Mouse (Mus musculus) neural tube, embryonic 11.5 days (tissue): ENCODE results near the gene Chuk. TPM values are rescaled to one million over a fixed set of nuclear protein-coding genes. Genes with fewer than 3 reads are reported as not detected.

Source experiments
- ATAC-seq: fragments of 200-750 bp; cut with Nextera tagmentation; 2 replicates; pipeline ENCODE4 v1.8.0; 2017; ENCODE audit warnings: moderate number of reproducible peaks, mild to moderate bottlenecking, moderate TSS enrichment, moderate library complexity; ENCODE audit not compliant: insufficient read depth, low FRiP score, low TSS enrichment
- DNase-seq: peaks from one replicate; pipeline ENCODE4 v3.0.0-alpha.2; 2015; ENCODE audit warnings: low spot score
- H3K27ac ChIP-seq: fragments of 300-500 bp; sonication (generic); 2 replicates; pipeline ENCODE4 v1.5.1; 2014; ENCODE audit warnings: low read depth, mild to moderate bottlenecking, low read length
- H3K27me3 ChIP-seq: fragments of 300-500 bp; sonication (generic); 2 replicates; pipeline ENCODE4 v1.6.1; 2014; ENCODE audit warnings: mild to moderate bottlenecking, low read length, mixed read lengths; ENCODE audit not compliant: control insufficient read depth, insufficient read depth
- H3K36me3 ChIP-seq: fragments of 300-500 bp; sonication (generic); 2 replicates; pipeline ENCODE4 v1.6.1; 2014; ENCODE audit warnings: mild to moderate bottlenecking, low read length, moderate library complexity, mixed read lengths; ENCODE audit not compliant: control insufficient read depth, insufficient read depth
- H3K4me1 ChIP-seq: fragments of 300-500 bp; sonication (generic); 2 replicates; pipeline ENCODE4 v1.6.1; 2014; ENCODE audit warnings: low read length, mixed read lengths; ENCODE audit not compliant: control insufficient read depth, insufficient read depth
- H3K4me2 ChIP-seq: fragments of 300-500 bp; sonication (generic); 2 replicates; pipeline ENCODE4 v1.6.1; 2014; ENCODE audit warnings: low read depth, mild to moderate bottlenecking, moderate library complexity
- H3K4me3 ChIP-seq: fragments of 300-500 bp; sonication (generic); 2 replicates; pipeline ENCODE4 v1.5.1; 2014; ENCODE audit warnings: low read depth, low read length
- H3K9ac ChIP-seq: fragments of 300-500 bp; sonication (generic); 2 replicates; pipeline ENCODE4 v1.6.1; 2014; ENCODE audit warnings: mild to moderate bottlenecking, low read length
- H3K9me3 ChIP-seq: fragments of 300-500 bp; sonication (generic); 2 replicates; pipeline ENCODE4 v1.6.1; 2016; ENCODE audit warnings: low read length; ENCODE audit not compliant: control insufficient read depth
- WGBS: fragments of 180-500 bp; shearing (Covaris S2); extraction: QIAGEN DNeasy Blood & Tissue Kit; methylation state at CpG from one replicate; pipeline ENCODE4 v1.1.7; 2014; 5-methylcytosine and 5-hydroxymethylcytosine counted together
- polyA plus RNA-seq: library from polyadenylated mRNA; unstranded; fragments of >200 nt; fragmentation: Nextera tagmentation; extraction: Ambion mirVana; gene quantifications from 2 replicates; pipeline ENCODE4 v1.2.1, GENCODE M21; 2014

The Chuk gene
- polyA plus RNA-seq, 1 experiment from 2014 or later: 50.4 TPM

DNA sequence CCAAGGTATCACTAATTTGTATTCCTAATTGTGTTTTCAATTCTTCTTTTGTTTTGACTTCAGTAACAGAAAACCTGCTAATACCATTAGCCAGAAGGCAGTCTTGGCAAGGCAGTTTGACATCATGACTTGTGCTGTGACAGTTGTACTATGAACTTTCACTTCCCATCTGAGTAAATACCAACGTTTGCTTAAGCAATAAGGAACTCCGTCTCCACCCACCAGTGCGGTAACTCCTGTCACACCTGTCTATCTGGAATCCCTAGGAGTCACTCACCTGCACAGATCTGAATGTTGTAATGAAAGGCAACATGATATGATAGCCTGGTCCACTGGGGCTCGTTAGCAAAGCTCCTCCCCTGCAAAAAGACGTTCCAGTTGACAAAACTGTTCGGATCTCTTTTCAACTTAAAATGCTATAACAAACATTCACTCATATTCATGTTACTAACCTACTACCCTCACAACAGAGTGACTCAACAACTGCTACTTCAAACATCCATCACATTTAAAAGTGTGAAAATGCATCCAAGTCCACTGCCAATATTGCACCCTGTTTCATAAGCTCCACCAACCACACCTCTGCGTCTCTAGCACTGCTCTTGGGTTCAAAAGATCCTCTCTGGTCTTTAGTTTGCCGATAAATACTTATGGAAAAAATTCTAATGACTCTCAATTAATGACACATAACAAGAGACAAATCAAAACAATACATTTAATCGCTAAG, 39.8 kb downstream of the Chuk start:
- Histone ChIP-seq H3K27me3 (no peaks in the 10 kb centered on the region), H3K4me1 (no peaks in the 10 kb centered on the region), H3K9me3 (no peaks in the 10 kb centered on the region), H3K4me3 (no peak overlapping the region), H3K27ac (no peak overlapping the region), H3K36me3 (no peaks in the 10 kb centered on the region), H3K9ac (no peak overlapping the region), H3K4me2 (no peak overlapping the region)
- DNase-seq: no peak
- no peak for ATAC-seq
- 85% methylated on average over 9 of the region's 9 CpGs for WGBS

DNA sequence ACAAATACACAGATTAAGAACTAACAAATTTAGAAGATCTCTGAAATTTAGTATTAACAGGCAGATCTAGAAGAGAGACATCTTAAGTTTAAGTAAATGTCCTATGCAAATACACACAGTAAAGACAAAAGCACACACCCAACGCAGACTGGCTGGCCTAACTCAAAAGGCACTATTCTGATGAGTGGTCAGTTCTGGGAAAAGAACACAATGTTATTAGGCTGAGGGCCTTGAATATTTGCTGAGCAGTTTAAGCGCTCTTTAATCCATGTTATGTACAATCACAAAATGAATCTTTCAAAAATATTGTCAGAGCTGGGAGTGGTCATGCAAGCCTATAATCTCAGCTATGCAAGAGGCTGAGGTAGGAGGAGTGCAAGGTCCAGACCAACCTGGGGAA, 42.5 kb downstream of the Chuk start:
- ATAC-seq (no peak), DNase-seq (no peak)
- Histone ChIP-seq H3K4me2 (no peak overlapping the region), H3K9ac (no peak overlapping the region), H3K4me3 (no peak overlapping the region), H3K27ac (no peak overlapping the region), H3K9me3 (no peaks in the 10 kb centered on the region), H3K36me3 (no peaks in the 10 kb centered on the region), H3K4me1 (no peaks in the 10 kb centered on the region), H3K27me3 (no peaks in the 10 kb centered on the region)
- 96% methylated on average over 2 of the region's 2 CpGs for WGBS

DNA sequence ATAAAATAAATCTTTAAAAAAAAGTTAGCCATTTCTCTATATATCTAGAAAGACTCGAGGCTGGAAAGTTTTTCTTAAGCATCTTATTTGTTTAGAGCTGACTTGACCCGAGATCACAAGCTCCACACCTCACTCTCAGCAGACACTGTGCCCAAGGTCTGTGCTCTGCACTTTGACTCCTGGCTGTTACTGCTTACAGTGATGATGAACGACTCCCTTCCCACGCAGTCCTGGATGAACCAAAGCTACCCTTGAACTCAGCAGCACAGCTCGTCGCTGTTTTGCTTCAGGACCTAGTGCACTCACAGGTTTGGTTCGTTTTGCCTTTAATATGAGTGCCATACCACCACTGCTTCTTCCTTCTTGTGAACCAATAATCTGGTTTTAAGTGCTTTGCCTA, 43.5 kb downstream of the Chuk start:
- Histone ChIP-seq H3K27ac (no peak overlapping the region), H3K27me3 (no peaks in the 10 kb centered on the region), H3K4me1 (no peaks in the 10 kb centered on the region), H3K9ac (no peak overlapping the region), H3K4me2 (no peak overlapping the region), H3K36me3 (no peaks in the 10 kb centered on the region), H3K4me3 (no peak overlapping the region), H3K9me3 (no peaks in the 10 kb centered on the region)
- DNase-seq: no peak
- ATAC-seq: no peak
- WGBS: 88% methylated on average over 7 of the region's 7 CpGs

DNA sequence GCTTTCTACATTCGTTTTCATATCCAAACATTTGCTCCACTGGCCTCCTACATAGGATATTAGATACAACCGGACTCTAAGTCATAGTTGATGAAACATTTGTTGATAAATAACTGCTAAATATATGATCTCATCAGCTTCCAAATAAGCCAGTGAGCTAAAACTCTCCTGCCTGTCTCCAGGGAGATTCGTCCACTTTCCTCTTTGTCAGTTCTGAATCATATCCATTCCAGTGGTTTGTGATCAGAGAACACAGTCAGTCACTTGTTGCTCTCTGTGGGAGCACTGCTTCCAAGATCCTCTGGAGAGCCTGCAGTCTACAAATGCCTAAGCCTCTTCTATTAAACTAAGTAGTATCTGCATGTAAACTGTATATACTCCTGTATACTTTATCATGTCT, 47.1 kb downstream of the Chuk start:
- no peaks in the 10 kb centered on the region for H3K36me3 ChIP-seq
- 92% methylated on average over 3 of the region's 3 CpGs for WGBS
- H3K27me3 ChIP-seq: no peaks in the 10 kb centered on the region
- ATAC-seq: no peak
- no peak overlapping the region for H3K9ac ChIP-seq
- no peak overlapping the region for H3K4me2 ChIP-seq
- no peak overlapping the region for H3K4me3 ChIP-seq
- H3K27ac ChIP-seq: no peak overlapping the region
- no peaks in the 10 kb centered on the region for H3K9me3 ChIP-seq
- H3K4me1 ChIP-seq: no peaks in the 10 kb centered on the region
- DNase-seq: no peak

DNA sequence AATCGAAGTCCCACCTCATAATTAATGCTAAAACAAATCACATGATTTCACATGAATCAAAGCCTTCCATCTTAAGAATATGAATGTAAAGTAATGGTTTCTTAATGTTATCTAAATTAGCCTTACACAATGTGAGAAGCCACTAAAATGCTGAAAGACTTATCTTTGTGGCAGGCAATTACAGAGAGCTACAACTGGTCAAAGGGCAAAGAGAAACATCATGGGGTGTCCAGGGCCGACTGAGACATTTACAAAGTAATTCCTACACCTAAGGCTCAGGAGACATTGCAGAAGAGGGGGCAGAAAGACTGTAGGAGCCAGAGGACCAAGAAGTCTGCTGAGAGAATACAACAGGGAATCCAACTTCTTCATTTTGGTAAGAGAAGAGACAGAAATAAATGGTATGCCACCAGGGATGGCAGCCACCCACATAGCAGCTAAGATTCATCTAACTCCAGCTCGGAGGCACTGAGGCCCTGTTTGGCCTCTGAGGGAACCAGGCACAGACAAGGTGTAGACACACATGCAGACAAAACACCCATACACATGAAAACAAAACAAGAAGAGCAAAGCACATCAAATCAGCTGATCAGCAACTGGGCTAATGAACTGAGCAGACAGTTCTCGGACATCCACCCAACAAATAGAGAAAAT, 52.0 kb downstream of the Chuk start:
- no peaks in the 10 kb centered on the region for H3K27me3 ChIP-seq
- WGBS: 82% methylated on average over 4 of the region's 4 CpGs
- no peak overlapping the region for H3K4me2 ChIP-seq
- ATAC-seq (no peak), DNase-seq (no peak)
- no peaks in the 10 kb centered on the region for H3K9me3 ChIP-seq
- no peak overlapping the region for H3K9ac ChIP-seq
- no peak overlapping the region for H3K4me3 ChIP-seq
- H3K36me3 ChIP-seq: no peaks in the 10 kb centered on the region
- no peaks in the 10 kb centered on the region for H3K4me1 ChIP-seq
- no peak overlapping the region for H3K27ac ChIP-seq

DNA sequence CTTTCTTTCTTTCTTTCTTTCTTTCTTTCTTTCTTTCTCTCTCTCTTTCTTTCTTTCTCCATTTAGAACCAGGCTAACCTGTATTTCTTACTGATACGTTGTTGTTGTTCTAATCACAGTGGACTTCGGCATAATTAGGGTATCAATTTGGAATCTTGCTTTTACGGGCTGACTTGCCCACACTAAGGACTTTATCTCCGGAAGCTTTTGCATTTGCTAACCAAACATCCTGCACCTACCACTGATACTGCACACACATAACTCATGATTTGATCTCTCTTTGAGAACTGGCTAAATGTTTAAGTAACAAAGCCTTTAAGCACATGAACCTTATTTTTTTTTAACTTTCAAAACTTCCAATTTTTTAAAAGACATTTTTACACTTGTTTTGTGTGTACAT, 56.9 kb downstream of the Chuk start:
- H3K4me2 ChIP-seq: no peak overlapping the region
- no peak for ATAC-seq
- WGBS: 86% methylated on average over 4 of the region's 4 CpGs
- no peak overlapping the region for H3K9ac ChIP-seq
- H3K36me3 ChIP-seq: no peaks in the 10 kb centered on the region
- no peak overlapping the region for H3K27ac ChIP-seq
- H3K4me1 ChIP-seq: no peaks in the 10 kb centered on the region
- no peaks in the 10 kb centered on the region for H3K27me3 ChIP-seq
- no peak for DNase-seq
- H3K9me3 ChIP-seq: no peaks in the 10 kb centered on the region
- no peak overlapping the region for H3K4me3 ChIP-seq

DNA sequence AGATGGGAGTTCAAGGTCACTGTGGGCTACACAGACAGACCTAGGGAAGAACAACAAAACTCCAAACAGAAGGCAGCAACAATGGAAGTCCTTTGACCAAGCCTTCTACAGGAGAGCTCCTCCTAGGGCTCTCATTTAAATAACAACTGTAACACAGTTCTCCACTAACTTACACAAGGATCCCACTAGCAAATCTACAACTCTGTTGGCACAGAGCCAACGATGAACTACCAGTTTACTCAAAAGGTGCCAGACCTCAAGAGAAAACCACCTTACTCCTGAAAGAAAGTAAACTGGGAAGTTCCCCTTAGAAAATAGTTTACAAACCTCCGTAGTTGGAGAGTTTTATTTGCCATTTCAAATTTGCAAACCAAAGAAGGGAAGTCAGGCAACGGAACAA, 58.0 kb downstream of the Chuk start:
- H3K27me3 ChIP-seq: no peaks in the 10 kb centered on the region
- H3K4me3 ChIP-seq: no peak overlapping the region
- H3K4me2 ChIP-seq: no peak overlapping the region
- no peaks in the 10 kb centered on the region for H3K9me3 ChIP-seq
- ATAC-seq (no peak), DNase-seq (no peak)
- no peak overlapping the region for H3K9ac ChIP-seq
- 44% methylated on average over 3 of the region's 3 CpGs for WGBS
- H3K27ac ChIP-seq: no peak overlapping the region
- no peaks in the 10 kb centered on the region for H3K4me1 ChIP-seq
- no peaks in the 10 kb centered on the region for H3K36me3 ChIP-seq

DNA sequence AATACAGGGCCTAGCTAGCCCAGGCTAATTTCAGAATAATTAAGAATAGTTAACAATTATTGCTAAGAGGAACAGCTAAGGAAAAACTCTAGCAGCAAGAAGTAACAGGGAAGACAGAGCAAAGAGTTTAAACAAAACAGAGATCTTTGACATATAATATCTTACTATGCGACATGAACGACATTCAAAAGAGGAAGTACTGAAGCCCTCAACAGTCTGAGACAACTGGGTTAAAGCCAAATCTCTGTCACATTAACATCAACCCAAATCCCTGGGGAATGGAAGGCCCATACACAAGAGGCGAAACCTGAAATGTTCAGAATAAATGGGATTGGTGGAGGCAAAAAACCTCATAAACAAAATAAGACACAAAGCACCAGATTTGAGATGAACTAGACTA, 61.4 kb downstream of the Chuk start:
- H3K27me3 ChIP-seq: no peaks in the 10 kb centered on the region
- H3K4me2 ChIP-seq: no peak overlapping the region
- DNase-seq: no peak
- no peaks in the 10 kb centered on the region for H3K9me3 ChIP-seq
- WGBS: 91% methylated on average over 3 of the region's 3 CpGs
- H3K4me1 ChIP-seq: no peaks in the 10 kb centered on the region
- ATAC-seq: no peak
- H3K4me3 ChIP-seq: no peak overlapping the region
- H3K36me3 ChIP-seq: no peaks in the 10 kb centered on the region
- H3K27ac ChIP-seq: no peak overlapping the region
- no peak overlapping the region for H3K9ac ChIP-seq

DNA sequence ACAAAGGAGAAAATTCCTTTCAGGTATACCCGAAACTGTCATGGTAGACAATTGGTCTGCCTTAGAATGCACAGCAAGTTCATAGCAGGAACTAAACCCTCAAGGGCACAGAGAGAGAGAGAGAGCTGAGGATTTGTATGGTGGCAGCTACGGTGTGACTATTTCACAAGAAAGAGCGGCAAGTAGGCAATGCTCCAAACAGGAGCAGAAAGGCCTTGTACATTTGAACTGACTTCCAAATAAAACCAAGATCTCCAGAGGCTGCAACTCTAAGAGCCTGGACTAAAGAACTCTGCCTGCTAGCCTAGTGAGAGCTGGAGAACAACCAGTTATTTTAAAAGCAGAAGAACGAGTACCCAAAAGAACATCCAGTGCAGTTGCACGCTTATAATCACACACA, 65.2 kb downstream of the Chuk start:
- H3K4me2 ChIP-seq: no peak overlapping the region
- H3K9ac ChIP-seq: no peak overlapping the region
- no peaks in the 10 kb centered on the region for H3K27me3 ChIP-seq
- ATAC-seq (no peak), DNase-seq (no peak)
- H3K9me3 ChIP-seq: no peaks in the 10 kb centered on the region
- WGBS: 84% methylated on average over 5 of the region's 5 CpGs
- no peak overlapping the region for H3K27ac ChIP-seq
- H3K36me3 ChIP-seq: no peaks in the 10 kb centered on the region
- no peak overlapping the region for H3K4me3 ChIP-seq
- H3K4me1 ChIP-seq: no peaks in the 10 kb centered on the region
